ENCODE assay signal across 8 mouse cellular contexts in genomic region chr2:15049117-15049873, GRCm38 (mm10). TPM values are rescaled to one million over a fixed set of nuclear protein-coding genes. Genes with fewer than 3 reads are reported as not detected.
DNase-seq lines count a peak whose midpoint lies in the region; ATAC-seq and TF ChIP-seq lines count a peak whose summit lies in the region.

Arl5b (plus strand) TSS chr2:15049395.

- peak; percentile 97 for DNase-seq in 3T3-L1 (ENCODE audit: low read depth, low spot score)
- peak; percentile 57 to 69 for DNase-seq in adrenal gland, postnatal 4 days (ENCODE audit: low spot score in 2 of 2)
- DNase-seq in heart, adult 18-20 months, result peak; percentile 96 to 97
- DNase-seq in kidney, adult 2 months, result peak; percentile 97
- peak; percentile 88 for DNase-seq in limb, embryonic 11.5 days (ENCODE audit: low spot score)

- peak within 1 kb of the TSS; percentile 64 for H3K4me3 ChIP-seq in embryonic facial prominence, embryonic 13.5 days
- peak within 1 kb of the TSS; percentile 99 for H3K4me3 ChIP-seq in kidney, adult 2 months (ENCODE audit: insufficient read depth, low read depth, low read length)
- H3K4me3 ChIP-seq in limb, embryonic 11.5 days (ENCODE audit: low read depth, low read length), result peak within 1 kb of the TSS; percentile 56
- peak within 1 kb of the TSS; percentile 68 for H3K4me3 ChIP-seq in midbrain, embryonic 13.5 days (replicated peaks)
- peak within 1 kb of the TSS; percentile 96 for H3K4me3 ChIP-seq in small intestine, adult 2 months (ENCODE audit: low read depth, low read length)

- H3K27me3 ChIP-seq in embryonic facial prominence, embryonic 13.5 days, result no peaks in the 10 kb centered on the region
- H3K27me3 ChIP-seq in kidney, adult 2 months (replicated peaks; ENCODE audit: control insufficient read depth, insufficient read depth, low read length), result no peaks in the 10 kb centered on the region
- no peaks in the 10 kb centered on the region for H3K27me3 ChIP-seq in limb, embryonic 11.5 days (ENCODE audit: control insufficient read depth, insufficient read depth, low read length)
- H3K27me3 ChIP-seq in midbrain, embryonic 13.5 days, result no peaks in the 10 kb centered on the region
- no peaks in the 10 kb centered on the region for H3K27me3 ChIP-seq in small intestine, adult 2 months (ENCODE audit: control insufficient read depth, insufficient read depth, low read length)

- no peaks in the 10 kb centered on the region for H3K36me3 ChIP-seq in embryonic facial prominence, embryonic 13.5 days
- no peaks in the 10 kb centered on the region for H3K36me3 ChIP-seq in kidney, adult 2 months (ENCODE audit: control insufficient read depth, insufficient read depth, low read length)
- H3K36me3 ChIP-seq in limb, embryonic 11.5 days (ENCODE audit: control insufficient read depth, insufficient read depth, low read length), result no peaks in the 10 kb centered on the region
- peaks cover 3% of the 10 kb centered on the region; the same call in 1 of the 2 replicates for H3K36me3 ChIP-seq in midbrain, embryonic 13.5 days
- H3K36me3 ChIP-seq in small intestine, adult 2 months (ENCODE audit: control insufficient read depth, insufficient read depth, low read length), result peaks cover 5% of the 10 kb centered on the region

- ATAC-seq in embryonic facial prominence, embryonic 13.5 days (ENCODE audit: insufficient number of reproducible peaks, insufficient read depth, low FRiP score, low TSS enrichment, low read depth), result peak; percentile 94
- peak; percentile 94 for ATAC-seq in limb, embryonic 11.5 days (ENCODE audit: insufficient number of reproducible peaks, low FRiP score, low TSS enrichment, low read depth)
- ATAC-seq in midbrain, embryonic 13.5 days, result peak; percentile 99

- TF ChIP-seq POLR2A in kidney, adult 2 months (IDR thresholded peaks at IDR 0.05; ENCODE audit: low read depth, low read length), result peak; percentile 23
- TF ChIP-seq POLR2A in small intestine, adult 2 months (IDR thresholded peaks at IDR 0.05; ENCODE audit: low read depth, low read length), result peak; percentile 44; the same call in 1 of the 2 replicates

- 9% methylated on average over 20 of the region's 20 CpGs for WGBS in embryonic facial prominence, embryonic 13.5 days
- WGBS in kidney, adult 2 months, result 6% methylated on average over 20 of the region's 20 CpGs
- WGBS in limb, embryonic 11.5 days, result 7% methylated on average over 20 of the region's 20 CpGs
- 10% methylated on average over 20 of the region's 20 CpGs for WGBS in midbrain, embryonic 13.5 days
- 7% methylated on average over 20 of the region's 20 CpGs for WGBS in small intestine, adult 2 months

- peak within 1 kb of the TSS; percentile 40 for H3K27ac ChIP-seq in embryonic facial prominence, embryonic 13.5 days
- H3K27ac ChIP-seq in kidney, adult 2 months (ENCODE audit: insufficient read depth, low read depth, low read length), result peak within 1 kb of the TSS; percentile 11; the same call in 1 of the 2 replicates
- no peak within 1 kb of the TSS for H3K27ac ChIP-seq in limb, embryonic 11.5 days (replicated peaks; ENCODE audit: low read depth, low read length)
- H3K27ac ChIP-seq in midbrain, embryonic 13.5 days, result no peak within 1 kb of the TSS
- peak within 1 kb of the TSS; percentile 60; the same call in 1 of the 2 replicates for H3K27ac ChIP-seq in small intestine, adult 2 months (ENCODE audit: insufficient read depth, low read depth, low read length)

- H3K4me2 ChIP-seq in embryonic facial prominence, embryonic 13.5 days, result peak within 1 kb of the TSS; percentile 60
- H3K4me2 ChIP-seq in limb, embryonic 11.5 days (ENCODE audit: low read depth, severe bottlenecking), result peak within 1 kb of the TSS; percentile 46
- H3K4me2 ChIP-seq in midbrain, embryonic 13.5 days (replicated peaks), result peak within 1 kb of the TSS; percentile 63

- no peaks in the 10 kb centered on the region for H3K9me3 ChIP-seq in embryonic facial prominence, embryonic 13.5 days
- H3K9me3 ChIP-seq in limb, embryonic 11.5 days (ENCODE audit: control insufficient read depth, low read length), result no peaks in the 10 kb centered on the region
- H3K9me3 ChIP-seq in midbrain, embryonic 13.5 days, result no peaks in the 10 kb centered on the region

- peaks cover 6% of the 10 kb centered on the region; the same call in 1 of the 2 replicates for H3K4me1 ChIP-seq in embryonic facial prominence, embryonic 13.5 days
- H3K4me1 ChIP-seq in kidney, adult 2 months (ENCODE audit: control insufficient read depth, insufficient read depth, low read length), result peaks cover under 1% of the 10 kb centered on the region; the same call in 1 of the 2 replicates
- H3K4me1 ChIP-seq in limb, embryonic 11.5 days (ENCODE audit: control insufficient read depth, insufficient read depth, low read length), result no peaks in the 10 kb centered on the region
- H3K4me1 ChIP-seq in midbrain, embryonic 13.5 days (replicated peaks), result peaks cover 21% of the 10 kb centered on the region
- H3K4me1 ChIP-seq in small intestine, adult 2 months (ENCODE audit: control insufficient read depth, insufficient read depth, insufficient read length, low read length), result no peaks in the 10 kb centered on the region

- no peak for TF ChIP-seq CTCF in kidney, adult 2 months (conservative IDR thresholded peaks at IDR 0.05; ENCODE audit: insufficient read depth, insufficient read length, low read depth, low read length)
- TF ChIP-seq CTCF in small intestine, adult 2 months (IDR thresholded peaks at IDR 0.05; ENCODE audit: extremely low read depth, insufficient read length, insufficient replicate concordance, low read depth, low read length), result no peak

- H3K9ac ChIP-seq in embryonic facial prominence, embryonic 13.5 days, result peak within 1 kb of the TSS; percentile 76
- H3K9ac ChIP-seq in limb, embryonic 11.5 days (ENCODE audit: low read length), result peak within 1 kb of the TSS; percentile 55; the same call in 1 of the 2 replicates
- peak within 1 kb of the TSS; percentile 72 for H3K9ac ChIP-seq in midbrain, embryonic 13.5 days (replicated peaks)

RNA-seq across cellular contexts. Expression of gene Arl5b, which starts in this region (rescaled TPM):
- 10 to 100 TPM; 27.3 TPM for total RNA-seq in adrenal gland, postnatal 4 days (2021)
- 37.9 and 41.7 TPM in 2 replicates for polyA plus RNA-seq in embryonic facial prominence, embryonic 13.5 days (2015; fragmentation: Nextera tagmentation; extraction: Ambion mirVana)
- total RNA-seq in heart, adult 18-20 months (2021), result 10 to 100 TPM; 20.5 to 22.6 TPM
- 4.3 and 5.8 TPM in 2 replicates for polyA plus RNA-seq in kidney, adult 2 months (2012; rRNA removed)
- 66.5 and 67.7 TPM in 2 replicates for polyA plus RNA-seq in limb, embryonic 11.5 days (2014; fragmentation: Nextera tagmentation; extraction: Ambion mirVana)
- polyA plus RNA-seq in midbrain, embryonic 13.5 days (2015; fragmentation: Nextera tagmentation; extraction: Ambion mirVana), result 42.1 and 48.5 TPM in 2 replicates
- 1.1 and 3.3 TPM in 2 replicates for polyA plus RNA-seq in small intestine, adult 2 months (2012; rRNA removed)

Comparison
In these comparisons a context has a peak if more than half of its experiments do, and no peak if none do; other contexts are left out.
1. H3K27ac ChIP-seq: peak in embryonic facial prominence, embryonic 13.5 days (single experiment), kidney, adult 2 months (single experiment) and small intestine, adult 2 months (single experiment); none in limb, embryonic 11.5 days (single experiment) and midbrain, embryonic 13.5 days (single experiment).
2. Peak in every context shown above with its lines, with median percentiles within 50 percentile points of each other: DNase-seq, ATAC-seq, H3K4me2 ChIP-seq, H3K4me3 ChIP-seq and H3K9ac ChIP-seq.